Mouse (Mus musculus) limb, embryonic 11.5 days (tissue): Measurements from ENCODE around the gene Snx1. TPM values are rescaled to one million over a fixed set of nuclear protein-coding genes. Genes with fewer than 3 reads are reported as not detected.

Experiments
- ATAC-seq: fragments of 200-750 bp; cut with Nextera tagmentation; 2 replicates; pipeline ENCODE4 v1.8.0; 2017; ENCODE audit warnings: low read depth; ENCODE audit not compliant: insufficient number of reproducible peaks, low FRiP score, low TSS enrichment
- DNase-seq: peaks from one replicate; pipeline ENCODE4 v3.0.0-alpha.2; 2015; ENCODE audit warnings: low spot score
- H3K27ac ChIP-seq: fragments of 300-500 bp; sonication (generic); replicated peaks from 2 replicates; pipeline ENCODE4 v1.5.1; 2014; ENCODE audit warnings: low read depth, mild to moderate bottlenecking, low read length
- H3K27me3 ChIP-seq: fragments of 300-500 bp; sonication (generic); 2 replicates; pipeline ENCODE4 v1.6.1; 2014; ENCODE audit warnings: mild to moderate bottlenecking, low read length, mixed read lengths; ENCODE audit not compliant: control insufficient read depth, insufficient read depth
- H3K36me3 ChIP-seq: fragments of 300-500 bp; sonication (generic); 2 replicates; pipeline ENCODE4 v1.6.1; 2014; ENCODE audit warnings: mild to moderate bottlenecking, low read length, moderate library complexity, mixed read lengths; ENCODE audit not compliant: control insufficient read depth, insufficient read depth
- H3K4me1 ChIP-seq: fragments of 300-500 bp; sonication (generic); 2 replicates; pipeline ENCODE4 v1.6.1; 2014; ENCODE audit warnings: low read length, mixed read lengths; ENCODE audit not compliant: control insufficient read depth, insufficient read depth
- H3K4me2 ChIP-seq: fragments of 300-500 bp; sonication (generic); 2 replicates; pipeline ENCODE4 v1.6.1; 2014; ENCODE audit warnings: low read depth, mild to moderate bottlenecking, moderate library complexity; ENCODE audit not compliant: severe bottlenecking
- H3K4me3 ChIP-seq: fragments of 300-500 bp; sonication (generic); 2 replicates; pipeline ENCODE4 v1.5.1; 2014; ENCODE audit warnings: low read depth, low read length
- H3K9ac ChIP-seq: fragments of 300-500 bp; sonication (generic); 2 replicates; pipeline ENCODE4 v1.6.1; 2014; ENCODE audit warnings: mild to moderate bottlenecking, low read length
- H3K9me3 ChIP-seq: fragments of 300-500 bp; sonication (generic); 2 replicates; pipeline ENCODE4 v1.6.1; 2016; ENCODE audit warnings: low read length; ENCODE audit not compliant: control insufficient read depth
- WGBS: fragments of 180-500 bp; shearing (Covaris S2); extraction: QIAGEN DNeasy Blood & Tissue Kit; methylation state at CpG from one replicate; pipeline ENCODE4 v1.1.7; 2014; 5-methylcytosine and 5-hydroxymethylcytosine counted together
- polyA plus RNA-seq: library from polyadenylated mRNA; unstranded; fragments of >200 nt; fragmentation: Nextera tagmentation; extraction: Ambion mirVana; gene quantifications from 2 replicates; pipeline ENCODE4 v1.2.1, GENCODE M21; 2014

Gene Snx1
- polyA plus RNA-seq, 1 experiment from 2014 or later = 123 TPM

DNA sequence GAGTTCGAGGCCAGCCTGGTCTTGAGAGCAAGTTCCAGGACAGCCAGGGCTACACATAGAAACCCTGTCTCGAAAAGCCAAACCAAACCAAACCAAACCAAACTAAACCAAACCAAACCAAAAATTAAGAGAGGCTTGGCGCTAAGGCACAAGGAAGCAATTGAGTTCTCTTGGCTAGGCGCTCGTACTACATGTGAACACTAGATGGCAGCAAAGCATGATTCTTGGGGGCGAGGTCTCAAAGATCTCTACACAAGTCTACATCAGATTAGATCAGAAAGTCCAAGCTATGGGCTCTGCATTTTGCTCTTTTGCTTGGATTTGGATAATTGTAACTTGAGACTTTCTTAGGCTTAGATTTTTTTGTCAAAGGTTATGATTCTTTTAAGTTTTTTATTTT lies 17.9 kb upstream of the Snx1 start:
- Histone ChIP-seq H3K27me3 (no peaks in the 10 kb centered on the region), H3K4me1 (no peaks in the 10 kb centered on the region), H3K9ac (no peak overlapping the region), H3K4me3 (no peak overlapping the region), H3K4me2 (no peak overlapping the region), H3K36me3 (peaks cover 10% of the 10 kb centered on the region; the same call in 1 of the 2 replicates), H3K27ac (no peak overlapping the region), H3K9me3 (no peaks in the 10 kb centered on the region)
- ATAC-seq (no peak), DNase-seq (peak; percentile 83)
- 7% methylated on average over 6 of the region's 6 CpGs for WGBS

DNA sequence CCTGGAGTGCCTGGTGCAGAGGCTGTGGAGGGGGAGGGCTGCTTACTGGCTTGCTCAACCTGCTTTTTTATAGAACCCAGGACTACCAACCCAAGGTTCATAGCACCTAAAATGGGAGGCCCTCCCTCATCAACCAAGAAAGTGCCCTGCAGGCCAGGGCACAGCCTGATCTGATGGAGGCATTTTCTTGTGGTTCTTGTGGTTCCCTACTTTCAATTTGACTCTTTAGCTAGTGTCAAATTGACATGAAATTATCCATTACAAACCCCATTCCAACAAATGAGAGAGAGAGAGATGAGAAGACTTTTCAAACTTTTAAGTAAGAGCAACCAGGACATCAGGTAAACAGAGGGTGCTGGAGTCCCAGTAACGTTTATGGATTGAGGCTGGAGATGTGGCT lies 15.9 kb upstream of the Snx1 start:
- Histone ChIP-seq H3K4me3 (no peak overlapping the region), H3K27me3 (no peaks in the 10 kb centered on the region), H3K9me3 (no peaks in the 10 kb centered on the region), H3K4me1 (no peaks in the 10 kb centered on the region), H3K9ac (no peak overlapping the region), H3K27ac (no peak overlapping the region), H3K36me3 (peaks cover 13% of the 10 kb centered on the region; the same call in 1 of the 2 replicates), H3K4me2 (no peak overlapping the region)
- DNase-seq (no peak), ATAC-seq (no peak)
- 79% methylated on average over 1 of the region's 1 CpGs for WGBS

DNA sequence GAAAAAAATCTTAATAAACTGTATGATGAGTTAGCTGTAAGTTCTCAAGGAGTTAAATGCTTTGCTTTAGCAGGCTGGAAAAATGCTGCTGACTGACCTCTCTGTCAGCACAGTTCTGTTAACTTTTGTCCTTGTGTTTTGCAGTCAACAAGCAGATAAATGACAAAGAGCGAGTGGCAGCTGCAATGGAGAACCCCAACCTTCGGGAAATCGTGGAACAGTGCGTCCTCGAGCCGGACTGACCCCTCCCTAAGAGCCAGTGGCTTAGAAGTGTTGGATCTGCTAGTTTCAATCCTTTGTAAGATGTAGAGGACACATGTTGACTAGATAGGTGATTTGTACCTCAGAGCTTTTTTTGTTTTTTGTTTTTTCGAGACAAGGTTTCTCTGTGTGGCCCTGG lies 11.8 kb upstream of the Snx1 start:
- Histone ChIP-seq H3K4me3 (no peak overlapping the region), H3K4me1 (no peaks in the 10 kb centered on the region), H3K9me3 (no peaks in the 10 kb centered on the region), H3K27me3 (no peaks in the 10 kb centered on the region), H3K27ac (no peak overlapping the region), H3K4me2 (no peak overlapping the region), H3K9ac (no peak overlapping the region), H3K36me3 (peaks cover 21% of the 10 kb centered on the region)
- ATAC-seq (no peak), DNase-seq (no peak)
- 94% methylated on average over 7 of the region's 7 CpGs for WGBS

DNA sequence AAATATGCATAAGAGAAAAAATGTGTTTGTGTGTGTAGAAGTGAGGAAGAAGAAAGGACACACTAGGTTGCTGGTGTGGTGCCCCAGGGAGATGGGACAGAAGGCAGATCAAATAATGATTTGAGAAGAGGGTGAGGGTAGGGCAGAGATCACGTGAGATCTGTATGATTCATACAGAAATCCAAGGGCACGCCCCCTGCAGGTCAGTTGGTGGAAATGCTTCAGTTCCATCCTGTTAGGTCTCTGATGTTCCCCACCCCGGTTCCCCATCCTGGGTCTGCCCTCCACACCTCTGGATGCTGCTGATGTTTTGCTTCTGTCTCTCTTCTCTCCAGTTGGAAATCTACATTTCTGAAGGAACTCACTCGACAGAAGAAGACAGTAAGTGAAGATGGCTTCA lies 9.6 kb upstream of the Snx1 start:
- ATAC-seq (no peak), DNase-seq (no peak)
- Histone ChIP-seq H3K27me3 (no peaks in the 10 kb centered on the region), H3K4me2 (no peak overlapping the region), H3K9me3 (no peaks in the 10 kb centered on the region), H3K9ac (no peak overlapping the region), H3K27ac (no peak overlapping the region), H3K4me1 (no peaks in the 10 kb centered on the region), H3K36me3 (peaks cover 21% of the 10 kb centered on the region), H3K4me3 (no peak overlapping the region)
- WGBS = 55% methylated on average over 4 of the region's 4 CpGs

DNA sequence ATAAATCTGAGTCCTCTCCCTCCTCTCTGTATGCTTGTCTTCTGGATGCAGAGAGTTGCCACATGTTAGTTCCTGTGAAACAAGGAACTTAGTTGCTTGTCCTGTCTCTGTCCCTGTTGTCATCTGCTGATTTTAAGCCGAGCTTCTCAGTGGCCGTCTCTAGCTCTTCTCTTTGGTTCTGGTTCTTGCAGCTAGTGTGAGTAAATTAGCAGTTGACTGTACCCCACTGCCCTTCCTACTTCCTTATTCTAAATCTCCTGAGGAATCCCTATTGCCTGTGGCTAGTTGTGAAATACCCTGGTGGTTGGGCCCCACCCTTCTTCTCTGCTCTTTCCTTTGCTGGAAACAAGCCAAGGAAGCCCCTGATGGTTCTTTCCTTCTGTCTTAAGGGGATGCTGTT lies 5.1 kb upstream of the Snx1 start:
- no peaks in the 10 kb centered on the region for H3K27me3 ChIP-seq
- ATAC-seq (no peak), DNase-seq (no peak)
- H3K27ac ChIP-seq = no peak overlapping the region
- H3K4me3 ChIP-seq = no peak overlapping the region
- H3K9me3 ChIP-seq = no peaks in the 10 kb centered on the region
- 97% methylated on average over 2 of the region's 2 CpGs for WGBS
- H3K4me2 ChIP-seq = no peak overlapping the region
- peaks cover 9% of the 10 kb centered on the region for H3K36me3 ChIP-seq
- no peak overlapping the region for H3K9ac ChIP-seq
- peaks cover 3% of the 10 kb centered on the region; the same call in 1 of the 2 replicates for H3K4me1 ChIP-seq

DNA sequence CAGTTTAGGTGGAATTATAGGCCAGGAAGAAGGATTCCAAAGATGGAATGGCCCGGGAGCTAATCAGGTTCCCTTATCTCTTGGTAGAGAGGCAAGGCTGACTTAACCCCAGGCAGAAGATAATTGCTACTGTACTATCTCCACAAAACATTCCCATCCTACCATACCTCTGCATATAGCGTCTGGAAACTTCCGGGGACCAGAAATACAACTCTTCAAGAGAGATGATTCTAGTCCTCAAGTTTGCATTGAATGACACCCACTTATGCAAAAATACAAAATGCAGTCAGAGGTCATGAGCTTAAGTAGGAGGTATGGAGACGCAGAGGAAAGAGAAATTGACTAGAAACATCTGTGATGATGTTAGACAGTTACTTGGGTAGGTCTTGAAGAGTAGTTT lies 1.5 kb upstream of the Snx1 start:
- WGBS = 91% methylated on average over 4 of the region's 4 CpGs
- no peak overlapping the region for H3K9ac ChIP-seq

DNA sequence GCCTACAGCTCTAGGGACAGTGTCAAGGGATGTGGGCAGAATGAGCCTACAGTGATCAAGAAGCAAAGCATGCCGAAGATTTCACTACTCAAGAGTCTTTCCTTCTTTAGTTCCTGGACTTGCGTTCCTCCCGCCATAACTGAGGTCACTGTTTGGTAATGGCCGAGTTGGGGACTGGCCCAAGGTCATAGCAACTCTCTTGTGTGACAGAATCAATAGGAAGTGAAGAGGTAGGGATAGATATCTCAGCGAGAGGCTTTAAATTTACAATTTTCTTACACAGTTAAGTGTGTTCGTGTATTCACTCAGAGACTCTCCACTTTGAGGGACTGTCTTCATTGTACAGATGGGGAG lies 783 bp upstream of the Snx1 start:
- 57% methylated on average over 6 of the region's 6 CpGs for WGBS
- ATAC-seq = no peak
- H3K27ac ChIP-seq = peak overlapping the region; percentile 36
- DNase-seq = no peak
- H3K9ac ChIP-seq = peak overlapping the region; percentile 71
- H3K4me3 ChIP-seq = peak overlapping the region; percentile 58
- H3K4me2 ChIP-seq = peak overlapping the region; percentile 74
- H3K4me1 ChIP-seq = peaks cover 3% of the 10 kb centered on the region; the same call in 1 of the 2 replicates
- H3K27me3 ChIP-seq = no peaks in the 10 kb centered on the region
- no peaks in the 10 kb centered on the region for H3K36me3 ChIP-seq
- H3K9me3 ChIP-seq = no peaks in the 10 kb centered on the region

More for the DNA sequence above, 1.5 kb upstream of the Snx1 start:
- DNase-seq = no peak
- Histone ChIP-seq H3K9me3 (no peaks in the 10 kb centered on the region), H3K4me1 (peaks cover 3% of the 10 kb centered on the region; the same call in 1 of the 2 replicates), H3K4me2 (peak overlapping the region; percentile 74; the same call in 1 of the 2 replicates), H3K27me3 (no peaks in the 10 kb centered on the region), H3K36me3 (no peaks in the 10 kb centered on the region), H3K4me3 (no peak overlapping the region), H3K27ac (no peak overlapping the region)
- ATAC-seq = no peak

DNA sequence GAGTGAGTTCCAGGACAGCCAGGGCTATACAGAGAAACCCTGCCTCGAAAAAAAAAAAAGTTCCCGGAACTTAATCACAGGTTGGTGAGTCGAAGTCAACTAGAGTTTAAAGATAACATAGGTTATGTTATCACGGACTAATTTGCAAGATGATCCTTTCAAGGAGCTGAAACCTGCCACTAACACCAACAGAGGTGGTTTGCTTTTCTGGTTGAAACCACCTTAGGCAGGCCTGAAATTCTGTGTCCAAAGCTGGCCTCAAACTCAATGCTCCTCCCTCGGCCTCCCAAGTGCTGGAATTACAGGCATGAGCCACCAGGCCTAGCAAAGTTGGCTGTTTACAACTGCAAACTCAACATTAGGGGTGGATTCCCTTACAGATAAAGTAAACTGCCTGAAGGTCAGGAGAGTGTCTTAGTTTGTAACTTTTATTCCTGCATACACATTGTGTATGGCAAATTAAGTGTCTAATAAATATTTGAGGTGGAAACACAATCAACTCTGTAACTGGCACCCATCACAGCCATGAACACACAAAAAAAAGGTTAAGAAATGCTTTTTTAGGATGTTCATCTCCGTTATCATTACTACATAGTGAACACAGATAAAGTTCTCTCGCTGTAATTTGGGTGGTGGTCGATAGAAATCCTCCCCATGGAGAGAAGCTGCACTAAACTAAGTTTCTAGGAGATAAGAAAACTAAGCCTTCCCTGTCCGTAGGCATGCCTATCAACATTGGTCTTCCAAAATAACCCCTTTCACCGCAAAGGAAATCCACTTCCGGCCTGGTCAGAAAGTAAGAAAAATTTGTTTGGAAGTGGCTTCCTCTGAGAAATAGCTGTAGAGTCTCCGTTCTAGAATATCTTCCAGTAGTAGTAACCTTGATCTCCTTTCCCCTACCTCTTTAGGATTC lies 588 bp downstream of the Snx1 start:
- no peak for DNase-seq
- WGBS = 60% methylated on average over 12 of the region's 12 CpGs

More for the DNA sequence above, 588 bp downstream of the Snx1 start:
- Histone ChIP-seq H3K27me3 (no peaks in the 10 kb centered on the region), H3K27ac (no peak overlapping the region; the same call in 1 of the 2 replicates), H3K36me3 (no peaks in the 10 kb centered on the region), H3K9ac (peak overlapping the region; percentile 55), H3K4me1 (peaks cover 3% of the 10 kb centered on the region; the same call in 1 of the 2 replicates), H3K4me3 (peak overlapping the region; percentile 58), H3K9me3 (no peaks in the 10 kb centered on the region), H3K4me2 (peak overlapping the region; percentile 48)
- ATAC-seq = no peak
